Mouse (Mus musculus) liver, adult 2 months (tissue): ENCODE results near the gene Gm13288. TPM values are rescaled to one million over a fixed set of nuclear protein-coding genes. Genes with fewer than 3 reads are reported as not detected.
"Not testable (repeated sequence)": the region's sequence is repeated elsewhere in the genome, so short reads cannot be mapped to it uniquely, and the experiment has no call there.

ENCODE experiments used
- DNase-seq: peaks from one replicate; pipeline ENCODE4 v3.0.0-alpha.2; 2011; ENCODE audit warnings: low read depth, low spot score; ENCODE audit errors: extremely low read depth
- H3K27ac ChIP-seq: fragments of 200-500 bp; replicated peaks from 2 replicates; pipeline ENCODE4 v1.5.1; 2012; ENCODE audit warnings: low read depth, mild to moderate bottlenecking, control low read depth, inconsistent platforms, low read length; ENCODE audit not compliant: insufficient read depth
- H3K27me3 ChIP-seq: fragments of 200-500 bp; 2 replicates; pipeline ENCODE4 v1.6.1; 2012; ENCODE audit warnings: mild to moderate bottlenecking, moderate library complexity, low read length, inconsistent platforms; ENCODE audit not compliant: control insufficient read depth, insufficient read depth
- H3K36me3 ChIP-seq: fragments of 200-500 bp; 2 replicates; pipeline ENCODE4 v1.6.1; 2012; ENCODE audit warnings: low read length, inconsistent platforms; ENCODE audit not compliant: control insufficient read depth, insufficient read depth
- H3K4me1 ChIP-seq: fragments of 200-500 bp; 2 replicates; pipeline ENCODE4 v1.6.1; 2011; ENCODE audit warnings: low read length; ENCODE audit not compliant: control insufficient read depth, insufficient read depth
- H3K4me3 ChIP-seq: fragments of 200-500 bp; 2 replicates; pipeline ENCODE4 v1.5.1; 2011; ENCODE audit warnings: low read depth, mild to moderate bottlenecking, control low read depth, low read length, moderate library complexity; ENCODE audit not compliant: insufficient read depth
- H3K79me2 ChIP-seq: fragments of 200-500 bp; 2 replicates; pipeline ENCODE4 v1.6.1; 2012; ENCODE audit warnings: inconsistent platforms, mild to moderate bottlenecking, low read length, moderate library complexity; ENCODE audit not compliant: control insufficient read depth, insufficient read depth
- H3K9ac ChIP-seq: fragments of 200-500 bp; 2 replicates; pipeline ENCODE4 v1.6.1; 2012; ENCODE audit warnings: low read depth, mild to moderate bottlenecking, control low read depth, inconsistent platforms, low read length
- CTCF ChIP-seq: fragments of 200-500 bp; IDR thresholded peaks from 2 replicates; pipeline ENCODE4 v1.5.1; 2011; ENCODE audit warnings: low read depth, low read length, control low read depth
- WGBS: fragments of 180-500 bp; shearing (Covaris S2); methylation state at CpG from one replicate; pipeline ENCODE4 v1.1.7; 2018; 5-methylcytosine and 5-hydroxymethylcytosine counted together
- polyA plus RNA-seq: library from polyadenylated mRNA; depleted of rRNA; stranded (reverse); fragments of >200 nt; gene quantifications from 2 replicates; pipeline ENCODE4 v1.2.3, GENCODE M21; 2012
- total RNA-seq: library from RNA; depleted of rRNA; stranded (reverse); fragments of >200 nt; gene quantifications from 2 replicates; pipeline ENCODE4 v1.2.3, GENCODE M21; 2014

Gm13288 gene
- total and polyA plus RNA-seq, 2 experiments: not detected

DNA sequence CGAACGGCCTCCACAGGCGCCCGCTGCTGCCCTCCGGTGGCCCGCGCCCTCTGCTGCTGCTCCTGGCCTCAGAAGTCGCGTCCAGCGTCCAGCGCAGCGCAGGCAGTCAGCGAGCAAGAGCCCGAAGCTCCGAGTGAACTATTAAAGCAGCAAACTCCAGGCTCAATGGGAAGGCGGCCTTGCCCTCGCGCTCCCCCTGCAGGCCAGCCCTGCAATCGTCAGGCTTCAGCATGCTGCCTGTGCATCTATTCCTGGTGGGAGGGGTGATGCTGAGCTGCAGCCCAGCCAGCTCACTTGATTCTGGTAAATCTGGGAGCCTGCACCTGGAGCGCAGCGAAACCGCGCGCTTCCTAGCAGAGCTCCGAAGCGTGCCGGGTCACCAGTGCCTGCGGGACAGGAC, 16.9 kb upstream of the Gm13288 start, which contains the start of gene Gm13277:
Gm13277 (plus strand) TSS at position 231 of the 400 bp plus-strand sequence.
- WGBS: 0% methylated on average over 4 of the region's 28 CpGs
- H3K4me3 ChIP-seq: not testable (repeated sequence)

DNA sequence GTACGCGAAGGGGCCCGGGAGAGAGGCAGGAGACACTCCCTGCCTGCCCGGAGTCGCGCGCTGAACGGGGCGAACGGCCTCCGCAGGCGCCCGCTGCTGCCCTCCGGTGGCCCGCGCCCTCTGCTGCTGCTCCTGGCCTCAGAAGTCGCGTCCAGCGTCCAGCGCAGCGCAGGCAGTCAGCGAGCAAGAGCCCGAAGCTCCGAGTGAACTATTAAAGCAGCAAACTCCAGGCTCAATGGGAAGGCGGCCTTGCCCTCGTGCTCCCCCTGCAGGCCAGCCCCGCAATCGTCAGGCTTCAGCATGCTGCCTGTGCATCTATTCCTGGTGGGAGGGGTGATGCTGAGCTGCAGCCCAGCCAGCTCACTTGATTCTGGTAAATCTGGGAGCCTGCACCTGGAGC, 14.1 kb upstream of the Gm13288 start, which contains the start of gene Gm13278:
Gm13278 (plus strand) TSS at position 301 of the 400 bp plus-strand sequence.
- not testable (repeated sequence) for H3K27ac ChIP-seq, H3K27me3 ChIP-seq, H3K4me1 ChIP-seq, DNase-seq, H3K4me3 ChIP-seq, H3K9ac ChIP-seq, H3K36me3 ChIP-seq, H3K79me2 ChIP-seq
- WGBS: no CpG with 5 or more reads among the region's 28 CpGs

More for the DNA sequence above, 16.9 kb upstream of the Gm13288 start, which contains the start of gene Gm13277:
- H3K27me3 ChIP-seq, H3K27ac ChIP-seq, H3K36me3 ChIP-seq, H3K4me1 ChIP-seq, H3K9ac ChIP-seq, H3K79me2 ChIP-seq, DNase-seq: not testable (repeated sequence)
- TF ChIP-seq CTCF: peak; percentile 53

DNA sequence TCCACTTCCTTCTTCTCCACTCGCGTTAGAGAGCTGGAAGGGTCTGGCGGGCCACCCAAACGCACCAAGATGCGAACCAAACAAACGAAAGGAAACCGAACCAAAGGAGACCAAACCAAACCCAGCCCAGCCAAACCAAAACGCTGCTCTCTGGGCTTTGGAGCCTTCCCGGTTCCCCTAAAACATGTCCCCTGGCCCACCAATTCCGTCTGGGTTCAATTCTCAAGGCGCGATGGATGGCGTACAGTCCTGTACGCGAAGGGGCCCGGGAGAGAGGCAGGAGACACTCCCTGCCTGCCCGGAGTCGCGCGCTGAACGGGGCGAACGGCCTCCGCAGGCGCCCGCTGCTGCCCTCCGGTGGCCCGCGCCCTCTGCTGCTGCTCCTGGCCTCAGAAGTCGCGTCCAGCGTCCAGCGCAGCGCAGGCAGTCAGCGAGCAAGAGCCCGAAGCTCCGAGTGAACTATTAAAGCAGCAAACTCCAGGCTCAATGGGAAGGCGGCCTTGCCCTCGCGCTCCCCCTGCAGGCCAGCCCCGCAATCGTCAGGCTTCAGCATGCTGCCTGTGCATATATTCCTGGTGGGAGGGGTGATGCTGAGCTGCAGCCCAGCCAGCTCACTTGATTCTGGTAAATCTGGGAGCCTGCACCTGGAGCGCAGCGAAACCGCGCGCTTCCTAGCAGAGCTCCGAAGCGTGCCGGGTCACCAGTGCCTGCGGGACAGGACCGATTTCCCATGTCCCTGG, 11.2 kb upstream of the Gm13288 start, which contains the start of gene Gm13275:
Gm13275 (plus strand) TSS at position 552 of the 740 bp plus-strand sequence.
- not testable (repeated sequence) for DNase-seq, H3K36me3 ChIP-seq, H3K4me1 ChIP-seq, H3K9ac ChIP-seq, H3K27me3 ChIP-seq, H3K27ac ChIP-seq, H3K4me3 ChIP-seq, H3K79me2 ChIP-seq
- WGBS: under 1% methylated on average over 19 of the region's 52 CpGs

DNA sequence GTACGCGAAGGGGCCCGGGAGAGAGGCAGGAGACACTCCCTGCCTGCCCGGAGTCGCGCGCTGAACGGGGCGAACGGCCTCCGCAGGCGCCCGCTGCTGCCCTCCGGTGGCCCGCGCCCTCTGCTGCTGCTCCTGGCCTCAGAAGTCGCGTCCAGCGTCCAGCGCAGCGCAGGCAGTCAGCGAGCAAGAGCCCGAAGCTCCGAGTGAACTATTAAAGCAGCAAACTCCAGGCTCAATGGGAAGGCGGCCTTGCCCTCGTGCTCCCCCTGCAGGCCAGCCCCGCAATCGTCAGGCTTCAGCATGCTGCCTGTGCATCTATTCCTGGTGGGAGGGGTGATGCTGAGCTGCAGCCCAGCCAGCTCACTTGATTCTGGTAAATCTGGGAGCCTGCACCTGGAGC, 8.2 kb upstream of the Gm13288 start, which contains the start of gene Gm13279:
Gm13279 (plus strand) TSS at position 301 of the 400 bp plus-strand sequence.
- H3K9ac ChIP-seq, H3K4me1 ChIP-seq, H3K4me3 ChIP-seq, H3K27ac ChIP-seq, DNase-seq, H3K79me2 ChIP-seq, H3K27me3 ChIP-seq, H3K36me3 ChIP-seq: not testable (repeated sequence)
- WGBS: no CpG with 5 or more reads among the region's 28 CpGs

DNA sequence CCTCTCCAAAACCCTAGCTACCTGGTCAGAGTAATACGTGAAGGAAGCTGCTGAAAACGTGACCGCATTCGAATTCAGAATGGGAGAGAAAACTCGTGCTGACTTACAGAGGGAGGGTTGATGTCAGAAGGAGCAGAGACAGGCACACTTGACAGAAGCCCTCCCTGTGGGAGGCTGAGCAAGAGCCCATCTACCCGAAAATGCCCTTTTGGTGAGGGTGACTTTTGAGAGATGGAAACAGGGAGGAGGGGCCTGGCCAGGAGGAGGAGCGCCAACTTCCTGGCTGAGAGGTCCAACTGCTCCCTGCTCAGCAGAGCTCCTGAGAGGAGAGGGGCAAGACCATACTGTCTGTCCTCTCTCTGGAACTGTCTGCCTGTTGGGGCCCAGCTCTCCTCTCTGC, 6.0 kb upstream of the Gm13288 start, which contains the start of gene Gm13285:
Gm13285 (plus strand) TSS at position 301 of the 400 bp plus-strand sequence.
- H3K4me1 ChIP-seq, DNase-seq, H3K79me2 ChIP-seq, H3K4me3 ChIP-seq, H3K9ac ChIP-seq, H3K27ac ChIP-seq, H3K36me3 ChIP-seq, H3K27me3 ChIP-seq: not testable (repeated sequence)
- WGBS: 12% methylated on average over 6 of the region's 7 CpGs

DNA sequence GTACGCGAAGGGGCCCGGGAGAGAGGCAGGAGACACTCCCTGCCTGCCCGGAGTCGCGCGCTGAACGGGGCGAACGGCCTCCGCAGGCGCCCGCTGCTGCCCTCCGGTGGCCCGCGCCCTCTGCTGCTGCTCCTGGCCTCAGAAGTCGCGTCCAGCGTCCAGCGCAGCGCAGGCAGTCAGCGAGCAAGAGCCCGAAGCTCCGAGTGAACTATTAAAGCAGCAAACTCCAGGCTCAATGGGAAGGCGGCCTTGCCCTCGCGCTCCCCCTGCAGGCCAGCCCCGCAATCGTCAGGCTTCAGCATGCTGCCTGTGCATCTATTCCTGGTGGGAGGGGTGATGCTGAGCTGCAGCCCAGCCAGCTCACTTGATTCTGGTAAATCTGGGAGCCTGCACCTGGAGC, 2.4 kb upstream of the Gm13288 start, which contains the start of gene Gm13287:
Gm13287 (plus strand) TSS at position 301 of the 400 bp plus-strand sequence.
- H3K36me3 ChIP-seq, DNase-seq, H3K79me2 ChIP-seq, H3K4me3 ChIP-seq, H3K4me1 ChIP-seq, H3K27me3 ChIP-seq, H3K9ac ChIP-seq, H3K27ac ChIP-seq: not testable (repeated sequence)
- WGBS: no CpG with 5 or more reads among the region's 29 CpGs

DNA sequence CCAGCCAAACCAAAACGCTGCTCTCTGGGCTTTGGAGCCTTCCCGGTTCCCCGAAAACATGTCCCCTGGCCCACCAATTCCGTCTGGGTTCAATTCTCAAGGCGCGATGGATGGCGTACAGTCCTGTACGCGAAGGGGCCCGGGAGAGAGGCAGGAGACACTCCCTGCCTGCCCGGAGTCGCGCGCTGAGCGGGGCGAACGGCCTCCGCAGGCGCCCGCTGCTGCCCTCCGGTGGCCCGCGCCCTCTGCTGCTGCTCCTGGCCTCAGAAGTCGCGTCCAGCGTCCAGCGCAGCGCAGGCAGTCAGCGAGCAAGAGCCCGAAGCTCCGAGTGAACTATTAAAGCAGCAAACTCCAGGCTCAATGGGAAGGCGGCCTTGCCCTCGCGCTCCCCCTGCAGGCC, 430 bp downstream of the Gm13288 start:
- H3K4me3 ChIP-seq: peak overlapping the region; percentile 6; the same call in 1 of the 2 replicates
- H3K4me1 ChIP-seq, H3K27me3 ChIP-seq, H3K27ac ChIP-seq, H3K9ac ChIP-seq, H3K79me2 ChIP-seq, DNase-seq, H3K36me3 ChIP-seq: not testable (repeated sequence)
- 0% methylated on average over 3 of the region's 34 CpGs for WGBS
